Mouse (Mus musculus) monocyte, adult 2 months (primary cell): Measurements from ENCODE around the gene Fggy.
A peak's percentile ranks its signal among the peaks of the same experiment; 100 is the strongest.

ENCODE experiments used
- DNase-seq, 2 experiments: peaks; one replicate each; pipeline ENCODE4 v3.0.0; 2022; ENCODE audit warnings: low spot score in 2 of 2, low read depth in 1 of 2

Gene Fggy

GRCm38 (mm10) chr4:95897236-95897874, 340.0 kb downstream of the Fggy start:
- no peak for DNase-seq

GRCm38 (mm10) chr4:95898714-95899113, 341.4 kb downstream of the Fggy start:
- DNase-seq = no peak

- DNase-seq = no peak
Observed at GRCm38 (mm10) chr4:95899926-95900712, 342.8 kb downstream of the Fggy start.

GRCm38 (mm10) chr4:95900815-95901214, 343.5 kb downstream of the Fggy start:
- DNase-seq = no peak

DNA sequence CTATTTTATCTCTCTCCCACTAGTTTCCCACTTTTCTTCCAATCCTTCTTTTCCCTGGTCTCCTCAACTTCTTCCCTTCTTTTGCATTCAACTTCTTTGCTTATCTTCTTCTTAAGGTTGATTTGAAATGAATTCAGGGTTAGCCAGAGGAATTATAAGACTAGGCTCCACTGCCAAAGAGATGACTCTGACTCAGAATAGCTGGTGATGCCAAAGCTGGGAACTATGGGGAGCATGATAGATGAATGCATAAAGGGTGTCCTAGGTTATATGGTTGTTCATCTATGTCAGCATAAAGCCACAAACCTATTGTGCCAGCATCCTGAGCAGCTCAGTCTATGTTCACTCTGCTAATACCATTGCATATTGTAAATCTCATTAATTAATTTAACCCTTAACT, 348.8 kb downstream of the Fggy start:
- no peak for DNase-seq

- DNase-seq = no peak
Observed at GRCm38 (mm10) chr4:95909689-95910654, 352.7 kb downstream of the Fggy start.

DNA sequence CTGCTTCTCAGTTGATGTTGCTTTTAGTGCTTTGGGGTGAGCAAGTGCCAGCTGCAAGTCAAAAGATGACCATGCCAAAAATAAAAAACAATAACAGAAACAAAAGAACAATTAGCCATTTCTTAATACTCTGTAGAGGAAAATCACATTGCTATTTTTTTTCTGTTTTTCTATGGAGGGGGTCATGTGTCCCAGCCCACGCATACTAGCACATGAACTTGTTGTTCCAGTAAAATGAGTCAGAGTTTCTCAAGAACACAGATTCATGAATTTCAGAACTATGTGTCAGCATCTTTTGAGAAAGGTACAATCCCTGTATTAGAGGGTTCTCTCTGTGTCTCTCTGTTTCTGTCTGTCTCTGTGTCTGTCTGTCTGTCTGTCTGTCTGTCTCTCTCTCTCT, 355.7 kb downstream of the Fggy start:
- no peak for DNase-seq

GRCm38 (mm10) chr4:95915628-95916579, 358.6 kb downstream of the Fggy start:
- no peak for DNase-seq

- DNase-seq = no peak
Observed at GRCm38 (mm10) chr4:95917703-95918102, 360.4 kb downstream of the Fggy start.

DNA sequence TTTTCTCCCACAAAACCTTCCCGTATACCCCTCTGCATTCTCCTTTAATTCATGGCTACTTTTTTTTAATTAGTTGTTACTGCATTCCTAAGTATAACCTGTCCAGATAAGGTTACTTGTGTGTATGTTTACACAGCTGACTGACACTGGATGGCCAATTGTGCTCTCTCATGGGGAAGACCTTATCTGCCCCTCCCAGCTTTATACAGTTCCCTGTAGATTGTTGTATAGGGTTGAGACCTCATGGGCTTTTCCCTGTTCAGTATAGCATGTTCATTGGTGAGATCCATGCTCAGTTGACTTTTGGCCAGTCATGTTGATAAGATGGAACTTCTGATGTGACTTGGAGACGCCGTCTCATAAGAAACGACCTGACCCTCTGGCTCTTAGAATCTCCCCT, 363.1 kb downstream of the Fggy start:
- no peak for DNase-seq

GRCm38 (mm10) chr4:95924210-95925184, 367.2 kb downstream of the Fggy start:
- peak in 1 of 2 experiments; percentile 33 for DNase-seq

GRCm38 (mm10) chr4:95928846-95929245, 371.5 kb downstream of the Fggy start:
- no peak for DNase-seq

GRCm38 (mm10) chr4:95929936-95930335, 372.6 kb downstream of the Fggy start:
- DNase-seq = no peak

GRCm38 (mm10) chr4:95931331-95931730, 374.0 kb downstream of the Fggy start:
- DNase-seq = no peak

GRCm38 (mm10) chr4:95933801-95934356, 376.6 kb downstream of the Fggy start:
- DNase-seq = no peak

DNA sequence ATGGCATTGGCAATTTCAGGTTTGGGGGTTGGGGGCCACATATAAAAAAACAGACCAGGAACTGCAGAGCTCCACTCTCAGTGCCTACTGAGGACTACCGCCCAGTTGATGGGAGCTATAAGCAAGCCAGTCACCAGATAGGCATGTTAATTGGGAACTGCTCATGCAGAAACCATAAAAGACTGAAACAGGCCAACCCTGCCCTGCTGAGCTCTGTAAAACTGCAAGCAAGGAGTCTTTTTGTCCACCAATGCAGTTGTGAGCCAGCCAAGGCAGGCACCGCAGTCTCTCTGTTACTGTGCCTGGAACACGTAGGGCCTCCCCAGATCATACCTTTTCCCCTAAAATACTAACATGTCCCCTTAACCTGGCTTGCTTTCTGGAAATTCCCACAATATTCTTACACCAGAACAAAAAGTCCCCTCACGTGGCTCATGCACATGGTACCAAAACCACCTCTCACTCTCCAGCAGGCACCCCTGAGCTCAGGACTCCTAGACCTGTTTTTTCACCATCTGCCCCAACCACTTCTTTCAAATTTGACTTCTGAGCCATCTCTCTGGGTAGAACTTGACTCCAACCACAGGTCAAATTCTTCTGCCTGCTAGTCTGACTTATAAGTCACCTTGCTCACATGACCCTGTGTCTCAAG, 377.2 kb downstream of the Fggy start:
- no peak for DNase-seq

DNA sequence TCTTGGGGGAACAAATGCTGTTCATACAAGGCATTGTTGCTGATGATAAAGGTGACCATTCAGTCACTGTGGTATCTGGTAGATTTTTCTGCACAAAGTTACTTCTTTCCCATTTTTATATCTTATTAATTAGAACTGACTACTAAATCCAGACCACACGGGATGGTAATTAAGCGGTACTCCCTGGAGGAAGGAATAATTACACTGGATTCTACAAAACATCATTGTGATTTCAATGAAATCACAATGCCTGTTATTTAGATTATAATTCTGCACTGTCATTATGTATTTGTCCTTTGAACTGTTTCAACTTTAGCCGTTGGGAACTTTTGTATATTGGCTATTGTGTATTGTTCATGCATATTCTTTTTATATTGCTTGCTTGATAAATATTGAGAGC, 381.4 kb downstream of the Fggy start:
- no peak for DNase-seq

- no peak for DNase-seq
Observed at GRCm38 (mm10) chr4:95947896-95948295, 390.6 kb downstream of the Fggy start.
